Mouse (Mus musculus): ENCODE measurements around the gene Lrrc45.

DNA sequence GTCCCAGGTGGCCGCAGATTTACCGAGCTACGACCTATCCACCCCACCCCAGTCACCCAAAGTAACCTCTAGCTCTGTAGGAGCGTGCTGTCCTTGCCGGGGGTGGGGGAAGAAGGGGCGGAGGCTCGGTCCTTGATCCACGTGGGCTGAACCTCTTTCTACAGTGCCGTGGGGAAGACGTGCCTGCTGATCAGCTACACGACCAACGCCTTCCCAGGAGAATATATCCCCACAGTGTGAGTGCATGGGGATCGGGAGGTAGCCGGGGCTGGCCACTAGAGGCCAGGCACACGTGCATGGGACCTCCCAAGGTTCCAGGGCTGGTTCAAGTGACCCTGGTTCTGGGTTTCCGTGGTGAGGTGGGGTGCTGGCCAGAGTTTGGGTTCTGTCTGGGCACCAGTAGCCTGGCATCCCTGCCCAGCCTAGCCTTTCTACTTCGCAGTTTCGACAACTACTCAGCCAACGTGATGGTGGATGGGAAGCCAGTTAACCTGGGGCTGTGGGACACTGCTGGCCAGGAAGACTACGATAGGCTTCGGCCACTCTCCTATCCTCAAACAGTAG, 8.4 kb downstream of the Lrrc45 start:
- TF ChIP-seq CTCF (IDR thresholded peaks at IDR 0.05; ENCODE audit: extremely low read depth, insufficient read depth, low read length), result no peak
- no peak for TF ChIP-seq POLR2A (IDR thresholded peaks at IDR 0.05; ENCODE audit: extremely low read depth, insufficient read depth, low read length)
